Mouse (Mus musculus): ENCODE results near the gene Nemp1.

DNA sequence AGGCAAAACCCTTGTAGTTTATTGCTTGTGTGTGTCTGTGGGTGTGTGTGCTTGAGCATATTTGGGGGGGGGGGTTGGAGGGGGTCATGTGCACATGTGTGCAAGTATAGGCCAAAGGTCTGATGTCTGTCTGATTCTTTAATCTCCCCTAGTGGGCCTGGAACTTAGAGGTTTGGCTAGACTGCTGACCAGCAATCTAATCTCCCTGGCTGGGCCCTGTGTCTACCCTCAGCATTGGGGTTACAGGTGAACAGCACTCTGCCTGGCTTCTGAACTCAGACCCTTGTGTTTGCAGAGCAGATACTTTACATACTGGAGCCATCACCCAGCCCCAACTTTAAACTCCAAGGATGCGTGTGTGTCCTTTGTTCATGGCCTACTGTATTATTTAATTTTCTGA, 12.5 kb downstream of the Nemp1 start:
- no peak for TF ChIP-seq CTCF (IDR thresholded peaks at IDR 0.05; ENCODE audit: low read depth)
- TF ChIP-seq EP300 (IDR thresholded peaks at IDR 0.05; ENCODE audit: low read depth) = no peak

Measured in liver, postnatal 0 days (tissue).